Mouse (Mus musculus): ENCODE results near the gene Prnp. TPM values are rescaled to one million over a fixed set of nuclear protein-coding genes. Genes with fewer than 3 reads are reported as not detected.

The Prnp gene
- 31.7 and 33.1 TPM in 2 replicates for polyA plus RNA-seq (2014; fragmentation: Nextera tagmentation; extraction: Ambion mirVana)

- H3K36me3 ChIP-seq (ENCODE audit: control insufficient read depth, insufficient read depth, low read length): no peaks in the 10 kb centered on the region
- H3K4me1 ChIP-seq (ENCODE audit: control insufficient read depth, insufficient read depth, low read length): no peaks in the 10 kb centered on the region
- ATAC-seq (ENCODE audit: insufficient read depth, low FRiP score, low TSS enrichment) (peak; percentile 92), DNase-seq (ENCODE audit: low spot score) (peak; percentile 93)
- H3K9ac ChIP-seq (ENCODE audit: low read length): peak within 1 kb of the TSS; percentile 78
- 6% methylated on average over 50 of the region's 52 CpGs for WGBS
- H3K9me3 ChIP-seq (ENCODE audit: control insufficient read depth, low read length): no peaks in the 10 kb centered on the region
- H3K27ac ChIP-seq (ENCODE audit: low read depth, low read length): peak within 1 kb of the TSS; percentile 75; the same call in 1 of the 2 replicates
- H3K4me2 ChIP-seq (ENCODE audit: low read depth): peak within 1 kb of the TSS; percentile 76
- peak within 1 kb of the TSS; percentile 72 for H3K4me3 ChIP-seq (ENCODE audit: low read depth, low read length)
- H3K27me3 ChIP-seq (ENCODE audit: control insufficient read depth, insufficient read depth, low read length): no peaks in the 10 kb centered on the region
Observed at GRCm38 (mm10) chr2:131909683-131910572, at the start of gene Prnp, which contains the start of gene Prn. Gene Prnp, plus strand, starts transcription at chr2:131909928. Gene Prn, plus strand, starts transcription at chr2:131909957.

- peak; percentile 24 for DNase-seq (ENCODE audit: low spot score)
- no peaks in the 10 kb centered on the region for H3K9me3 ChIP-seq (ENCODE audit: control insufficient read depth, low read length)
- H3K4me1 ChIP-seq (ENCODE audit: control insufficient read depth, insufficient read depth, low read length): no peaks in the 10 kb centered on the region
- H3K27me3 ChIP-seq (ENCODE audit: control insufficient read depth, insufficient read depth, low read length): no peaks in the 10 kb centered on the region
- no peaks in the 10 kb centered on the region for H3K36me3 ChIP-seq (ENCODE audit: control insufficient read depth, insufficient read depth, low read length)
- peak; percentile 45; the same call in 1 of the 2 replicates for ATAC-seq (ENCODE audit: insufficient read depth, low FRiP score, low TSS enrichment)
- no peak overlapping the region for H3K4me3 ChIP-seq (ENCODE audit: low read depth, low read length)
- H3K27ac ChIP-seq (ENCODE audit: low read depth, low read length): no peak overlapping the region
- no peak overlapping the region for H3K9ac ChIP-seq (ENCODE audit: low read length)
- H3K4me2 ChIP-seq (ENCODE audit: low read depth): no peak overlapping the region
- WGBS: 50% methylated on average over 3 of the region's 3 CpGs
Observed at GRCm38 (mm10) chr2:131862617-131863275, 47.0 kb upstream of the Prnp start.

GRCm38 (mm10) chr2:131863472-131863871 lies 46.3 kb upstream of the Prnp start:
- H3K9me3 ChIP-seq (ENCODE audit: control insufficient read depth, low read length): no peaks in the 10 kb centered on the region
- H3K4me2 ChIP-seq (ENCODE audit: low read depth): no peak overlapping the region
- DNase-seq (ENCODE audit: low spot score) (no peak), ATAC-seq (ENCODE audit: insufficient read depth, low FRiP score, low TSS enrichment) (no peak)
- H3K36me3 ChIP-seq (ENCODE audit: control insufficient read depth, insufficient read depth, low read length): no peaks in the 10 kb centered on the region
- H3K9ac ChIP-seq (ENCODE audit: low read length): no peak overlapping the region
- H3K4me1 ChIP-seq (ENCODE audit: control insufficient read depth, insufficient read depth, low read length): no peaks in the 10 kb centered on the region
- no peak overlapping the region for H3K4me3 ChIP-seq (ENCODE audit: low read depth, low read length)
- H3K27me3 ChIP-seq (ENCODE audit: control insufficient read depth, insufficient read depth, low read length): no peaks in the 10 kb centered on the region
- no peak overlapping the region for H3K27ac ChIP-seq (ENCODE audit: low read depth, low read length)
- WGBS: 91% methylated on average over 3 of the region's 3 CpGs

GRCm38 (mm10) chr2:131864262-131864796 lies 45.4 kb upstream of the Prnp start:
- DNase-seq (ENCODE audit: low spot score): no peak
- Histone ChIP-seq H3K4me2 (ENCODE audit: low read depth) (no peak overlapping the region), H3K9ac (ENCODE audit: low read length) (no peak overlapping the region), H3K9me3 (ENCODE audit: control insufficient read depth, low read length) (no peaks in the 10 kb centered on the region), H3K36me3 (ENCODE audit: control insufficient read depth, insufficient read depth, low read length) (no peaks in the 10 kb centered on the region), H3K4me1 (ENCODE audit: control insufficient read depth, insufficient read depth, low read length) (no peaks in the 10 kb centered on the region), H3K27ac (ENCODE audit: low read depth, low read length) (no peak overlapping the region), H3K27me3 (ENCODE audit: control insufficient read depth, insufficient read depth, low read length) (no peaks in the 10 kb centered on the region), H3K4me3 (ENCODE audit: low read depth, low read length) (no peak overlapping the region)
- no peak for ATAC-seq (ENCODE audit: insufficient read depth, low FRiP score, low TSS enrichment)
- whole genome bisulfite sequencing: 82% methylated on average over 2 of the region's 2 CpGs

GRCm38 (mm10) chr2:131866676-131867075 lies 43.1 kb upstream of the Prnp start:
- no peaks in the 10 kb centered on the region for H3K4me1 ChIP-seq (ENCODE audit: control insufficient read depth, insufficient read depth, low read length)
- H3K36me3 ChIP-seq (ENCODE audit: control insufficient read depth, insufficient read depth, low read length): no peaks in the 10 kb centered on the region
- H3K27ac ChIP-seq (ENCODE audit: low read depth, low read length): no peak overlapping the region
- H3K9ac ChIP-seq (ENCODE audit: low read length): no peak overlapping the region
- no peak overlapping the region for H3K4me3 ChIP-seq (ENCODE audit: low read depth, low read length)
- ATAC-seq (ENCODE audit: insufficient read depth, low FRiP score, low TSS enrichment): no peak
- no peak for DNase-seq (ENCODE audit: low spot score)
- H3K4me2 ChIP-seq (ENCODE audit: low read depth): no peak overlapping the region
- no peaks in the 10 kb centered on the region for H3K9me3 ChIP-seq (ENCODE audit: control insufficient read depth, low read length)
- H3K27me3 ChIP-seq (ENCODE audit: control insufficient read depth, insufficient read depth, low read length): no peaks in the 10 kb centered on the region

- Histone ChIP-seq H3K4me3 (ENCODE audit: low read depth, low read length) (no peak overlapping the region), H3K9me3 (ENCODE audit: control insufficient read depth, low read length) (no peaks in the 10 kb centered on the region), H3K4me1 (ENCODE audit: control insufficient read depth, insufficient read depth, low read length) (no peaks in the 10 kb centered on the region), H3K27ac (ENCODE audit: low read depth, low read length) (no peak overlapping the region), H3K36me3 (ENCODE audit: control insufficient read depth, insufficient read depth, low read length) (no peaks in the 10 kb centered on the region), H3K9ac (ENCODE audit: low read length) (no peak overlapping the region), H3K4me2 (ENCODE audit: low read depth) (no peak overlapping the region), H3K27me3 (ENCODE audit: control insufficient read depth, insufficient read depth, low read length) (no peaks in the 10 kb centered on the region)
- whole genome bisulfite sequencing: 89% methylated on average over 5 of the region's 5 CpGs
- ATAC-seq (ENCODE audit: insufficient read depth, low FRiP score, low TSS enrichment): no peak
- DNase-seq (ENCODE audit: low spot score): no peak
Observed at GRCm38 (mm10) chr2:131868983-131869382, 40.7 kb upstream of the Prnp start.

GRCm38 (mm10) chr2:131873376-131873775 lies 36.4 kb upstream of the Prnp start:
- ATAC-seq (ENCODE audit: insufficient read depth, low FRiP score, low TSS enrichment) (no peak), DNase-seq (ENCODE audit: low spot score) (no peak)
- 69% methylated on average over 1 of the region's 1 CpGs for WGBS
- H3K4me3 ChIP-seq (ENCODE audit: low read depth, low read length): no peak overlapping the region
- no peak overlapping the region for H3K27ac ChIP-seq (ENCODE audit: low read depth, low read length)
- no peaks in the 10 kb centered on the region for H3K9me3 ChIP-seq (ENCODE audit: control insufficient read depth, low read length)
- H3K27me3 ChIP-seq (ENCODE audit: control insufficient read depth, insufficient read depth, low read length): no peaks in the 10 kb centered on the region
- H3K36me3 ChIP-seq (ENCODE audit: control insufficient read depth, insufficient read depth, low read length): no peaks in the 10 kb centered on the region
- H3K4me2 ChIP-seq (ENCODE audit: low read depth): no peak overlapping the region
- no peaks in the 10 kb centered on the region for H3K4me1 ChIP-seq (ENCODE audit: control insufficient read depth, insufficient read depth, low read length)
- H3K9ac ChIP-seq (ENCODE audit: low read length): no peak overlapping the region

DNA sequence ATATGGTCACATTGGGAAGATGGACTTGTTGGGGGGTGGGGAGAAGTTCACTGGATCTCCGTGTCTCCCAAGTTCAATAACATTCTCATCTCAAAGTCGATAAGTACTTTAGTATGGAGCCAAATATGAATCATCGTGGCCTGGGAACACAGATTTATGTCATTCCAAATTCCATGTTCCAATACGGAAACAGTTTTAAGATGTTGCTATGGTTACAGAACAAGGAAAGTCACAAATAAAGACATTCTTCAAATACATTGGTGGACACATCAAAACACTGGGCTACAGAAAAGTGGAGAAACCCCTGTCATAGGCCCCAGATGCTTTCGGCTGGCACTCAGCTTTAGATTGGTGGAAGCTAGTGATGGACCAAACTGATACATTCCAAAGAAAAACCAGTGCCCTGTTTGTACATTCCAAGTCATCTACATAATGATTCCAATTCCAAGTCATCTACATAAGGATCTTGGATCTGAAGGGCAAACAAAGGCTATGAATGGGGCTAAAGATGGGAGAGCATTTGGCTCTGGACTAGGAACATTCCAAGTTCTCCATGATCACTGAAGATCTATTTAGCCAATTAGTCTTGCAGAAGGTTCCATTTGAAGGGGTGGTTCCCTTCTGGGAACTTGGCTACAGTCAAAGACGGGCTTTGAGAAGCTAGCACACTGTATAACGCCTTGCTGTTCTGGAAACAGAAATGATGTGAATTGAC lies 33.0 kb upstream of the Prnp start:
- no peak for DNase-seq (ENCODE audit: low spot score)
- no peaks in the 10 kb centered on the region for H3K4me1 ChIP-seq (ENCODE audit: control insufficient read depth, insufficient read depth, low read length)
- H3K4me2 ChIP-seq (ENCODE audit: low read depth): no peak overlapping the region
- H3K36me3 ChIP-seq (ENCODE audit: control insufficient read depth, insufficient read depth, low read length): no peaks in the 10 kb centered on the region
- no peak overlapping the region for H3K27ac ChIP-seq (ENCODE audit: low read depth, low read length)
- H3K9me3 ChIP-seq (ENCODE audit: control insufficient read depth, low read length): no peaks in the 10 kb centered on the region
- no peak for ATAC-seq (ENCODE audit: insufficient read depth, low FRiP score, low TSS enrichment)
- H3K9ac ChIP-seq (ENCODE audit: low read length): no peak overlapping the region
- no peak overlapping the region for H3K4me3 ChIP-seq (ENCODE audit: low read depth, low read length)
- H3K27me3 ChIP-seq (ENCODE audit: control insufficient read depth, insufficient read depth, low read length): no peaks in the 10 kb centered on the region
- WGBS: 92% methylated on average over 7 of the region's 7 CpGs
